Mouse (Mus musculus): ENCODE measurements around the gene Ugcg. TPM values are rescaled to one million over a fixed set of nuclear protein-coding genes. Genes with fewer than 3 reads are reported as not detected.

Gene Ugcg
- total RNA-seq, 2 experiments from 2014 or later = 79.8 to 90.3 TPM

DNA sequence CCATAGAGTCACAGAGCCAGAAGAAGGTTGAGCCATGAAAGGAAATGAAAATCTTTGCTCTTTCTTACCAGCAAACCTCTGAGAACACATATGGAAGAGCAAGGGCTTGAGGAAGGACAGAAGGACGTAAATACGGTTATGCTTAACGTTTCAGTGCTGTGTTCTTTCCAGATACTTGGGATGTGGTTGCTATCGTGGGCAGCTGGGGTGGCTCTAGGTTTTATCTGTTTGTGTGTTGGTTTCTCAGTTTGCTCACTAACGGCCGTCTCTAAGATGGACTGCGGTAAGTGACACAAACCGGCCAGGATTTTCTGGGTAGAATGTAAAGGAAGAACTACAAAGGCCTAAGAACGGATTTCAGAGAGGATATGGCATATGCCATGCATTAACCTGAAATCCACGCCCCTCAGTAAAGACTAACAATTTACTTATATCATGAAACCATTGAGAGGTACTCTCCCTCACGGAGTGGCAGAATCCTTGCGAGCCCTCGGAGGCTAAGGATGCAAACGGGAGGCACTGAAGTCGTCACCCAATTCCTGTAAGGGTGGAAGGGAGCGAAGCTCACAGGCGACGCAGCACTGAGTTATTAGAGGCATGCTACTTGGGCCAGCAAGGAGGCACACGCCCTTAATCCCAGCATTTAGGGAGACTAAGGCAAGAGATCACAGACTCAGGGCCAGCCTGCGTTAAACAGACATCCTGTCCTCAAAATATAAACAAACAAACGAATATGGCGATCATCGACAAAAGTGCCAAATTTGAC lies 45.6 kb downstream of the Ugcg start:
- TF ChIP-seq CTCF (IDR thresholded peaks at IDR 0.05) = no peak
- H3K27ac ChIP-seq = no peak overlapping the region
- no peak for DNase-seq (ENCODE audit: extremely low spot score in 1 of 2, low spot score in 2 of 2)
- no peak overlapping the region for H3K4me3 ChIP-seq
- intact Hi-C loops (cut with DNase I) = no loop called here

DNA sequence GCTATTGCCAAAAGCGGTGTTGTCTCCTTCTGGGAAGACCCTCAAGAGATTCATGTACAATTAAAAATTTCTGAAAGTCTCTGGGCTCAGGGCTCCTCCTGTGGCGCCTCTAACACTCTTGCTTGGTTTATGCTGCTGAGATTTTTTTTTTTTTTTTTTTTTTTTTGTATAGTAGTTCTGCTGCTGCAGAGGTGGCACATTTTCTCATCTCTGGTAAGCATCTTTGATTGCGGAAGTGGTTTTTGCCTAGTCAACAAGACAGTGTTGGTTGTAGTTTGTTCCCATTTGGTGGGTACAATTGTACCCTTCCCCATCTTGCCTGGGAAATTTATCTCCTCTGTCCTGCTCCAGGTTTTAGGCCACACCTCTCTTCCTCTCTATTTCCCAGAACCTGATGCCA lies 47.3 kb downstream of the Ugcg start:
- Histone ChIP-seq H3K27ac (no peak overlapping the region), H3K4me3 (no peak overlapping the region)
- intact Hi-C loops (cut with DNase I) = no loop called here
- TF ChIP-seq CTCF (IDR thresholded peaks at IDR 0.05) = no peak
- no peak for DNase-seq (ENCODE audit: extremely low spot score in 1 of 2, low spot score in 2 of 2)

DNA sequence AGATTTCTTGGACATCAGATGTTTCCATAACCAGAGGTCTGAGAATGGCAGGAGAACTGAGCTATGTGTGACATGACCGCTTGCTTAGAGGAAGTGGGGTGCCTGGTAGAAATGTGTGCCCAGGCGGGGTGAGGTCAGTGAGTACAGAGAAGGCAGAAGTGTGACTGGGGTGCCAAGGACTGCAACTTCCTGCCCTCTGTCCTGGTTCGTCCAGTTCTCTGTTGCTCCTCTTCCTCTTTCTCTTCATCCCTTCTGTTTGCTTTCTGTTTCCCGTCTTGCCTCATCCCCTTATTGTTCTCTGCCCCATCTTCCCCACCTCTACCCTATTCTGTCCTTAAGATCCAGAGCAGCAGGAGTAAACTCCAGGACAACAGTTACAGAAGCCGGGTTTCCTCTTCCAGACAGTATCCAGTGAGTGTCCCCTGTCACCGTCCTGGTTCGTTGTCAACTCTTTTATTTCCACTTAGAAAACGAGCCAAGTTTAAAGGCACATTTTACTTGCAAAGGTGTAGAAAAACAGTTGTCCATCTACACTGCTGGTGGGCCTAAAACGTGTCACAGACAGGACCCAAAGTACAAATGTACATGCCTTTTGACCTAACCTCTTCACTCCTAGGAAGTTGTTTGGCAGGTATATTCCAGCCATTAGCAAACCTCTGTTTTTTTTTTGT lies 49.7 kb downstream of the Ugcg start:
- H3K27ac ChIP-seq = no peak overlapping the region
- H3K4me3 ChIP-seq = no peak overlapping the region
- peak in 1 of 2 experiments; percentile 19 for DNase-seq (ENCODE audit: extremely low spot score in 1 of 2, low spot score in 2 of 2)
- no peak for TF ChIP-seq CTCF (IDR thresholded peaks at IDR 0.05)
- intact Hi-C loops (cut with DNase I) = no loop called here

DNA sequence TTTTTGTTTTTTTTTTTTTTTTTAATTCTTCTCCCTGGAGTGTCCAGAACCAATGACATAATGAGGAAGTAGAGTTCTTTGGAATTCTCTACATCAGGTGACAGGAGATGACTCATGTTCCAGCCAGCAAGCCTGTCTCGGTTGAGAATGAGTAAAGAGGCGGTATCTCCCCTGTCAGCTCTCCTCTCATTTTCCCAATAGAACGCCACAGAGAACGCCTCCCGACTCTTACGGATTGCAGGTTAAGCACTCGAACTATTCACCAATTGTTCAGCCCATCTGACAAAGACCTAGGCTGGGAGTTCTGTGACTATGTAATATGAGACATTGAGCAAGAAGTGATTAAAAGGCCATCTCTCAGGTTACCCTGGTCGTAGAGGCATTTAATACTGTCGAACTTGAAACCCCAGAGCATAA lies 50.3 kb downstream of the Ugcg start:
- H3K27ac ChIP-seq = no peak overlapping the region
- intact Hi-C loops (cut with DNase I) = no loop called here
- DNase-seq (ENCODE audit: extremely low spot score in 1 of 2, low spot score in 2 of 2) = no peak
- H3K4me3 ChIP-seq = no peak overlapping the region
- no peak for TF ChIP-seq CTCF (IDR thresholded peaks at IDR 0.05)

DNA sequence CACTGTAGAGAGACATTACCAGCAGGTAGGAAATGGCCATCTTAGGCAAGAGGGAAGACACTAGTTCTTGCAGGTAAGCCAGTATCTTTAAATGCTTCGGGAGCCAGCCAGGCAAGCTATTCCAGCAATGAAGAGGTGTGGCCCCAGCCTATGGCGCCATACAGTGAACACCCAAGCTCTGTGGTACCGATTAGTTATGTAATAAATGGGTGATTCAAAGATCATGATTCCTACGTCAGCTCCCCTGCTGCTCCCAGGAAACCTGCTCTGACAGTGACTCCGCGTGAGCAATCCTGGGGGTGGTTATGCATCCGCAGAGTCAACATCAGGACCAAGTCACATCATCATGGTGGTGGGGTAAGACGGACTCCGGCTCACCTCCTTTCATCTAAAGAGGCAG lies 51.1 kb downstream of the Ugcg start:
- intact Hi-C loops (cut with DNase I) = no loop called here
- no peak overlapping the region for H3K27ac ChIP-seq
- H3K4me3 ChIP-seq = no peak overlapping the region
- no peak for TF ChIP-seq CTCF (IDR thresholded peaks at IDR 0.05)
- no peak for DNase-seq (ENCODE audit: extremely low spot score in 1 of 2, low spot score in 2 of 2)

DNA sequence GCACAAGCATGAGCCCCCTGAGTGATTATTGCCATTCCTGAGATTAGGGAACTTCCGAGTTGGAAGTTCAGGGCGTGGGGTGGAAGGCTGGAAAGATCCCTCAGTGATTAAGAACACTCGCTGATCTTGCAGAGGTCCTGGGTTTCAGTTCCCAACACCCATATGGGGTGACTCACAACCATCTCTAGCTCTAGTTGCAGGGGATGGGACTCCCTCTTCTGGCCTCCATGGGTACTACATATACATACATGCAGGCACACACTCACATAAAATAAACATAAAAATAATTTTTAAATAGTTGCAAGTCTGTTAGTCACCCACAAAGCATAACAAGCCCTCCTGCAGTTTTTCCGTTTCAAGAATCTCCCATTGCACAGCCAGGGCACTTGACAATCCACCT lies 52.0 kb downstream of the Ugcg start:
- no peak for DNase-seq (ENCODE audit: extremely low spot score in 1 of 2, low spot score in 2 of 2)
- no peak; the same call in none of the 2 replicates for TF ChIP-seq CTCF (IDR thresholded peaks at IDR 0.05)
- intact Hi-C loops (cut with DNase I) = no loop called here
- Histone ChIP-seq H3K4me3 (no peak overlapping the region), H3K27ac (no peak overlapping the region)

DNA sequence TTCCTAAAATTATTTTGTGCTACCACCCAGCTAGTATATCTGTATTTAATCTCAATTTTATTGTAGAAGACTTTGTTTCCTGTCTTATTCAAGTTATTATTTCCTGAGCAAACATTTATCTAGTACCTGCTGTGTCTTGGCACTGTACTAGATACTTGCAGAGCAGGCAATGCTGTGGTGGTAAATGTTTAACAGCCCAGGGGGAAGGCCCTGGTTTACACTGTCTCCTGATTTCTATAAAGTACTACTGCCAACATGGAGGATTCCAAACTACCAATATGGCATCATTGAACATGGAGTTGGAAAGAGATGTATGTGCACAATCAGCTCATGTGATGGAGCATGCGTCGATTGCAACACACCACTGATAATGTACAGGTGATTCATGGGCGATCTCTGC lies 53.2 kb downstream of the Ugcg start:
- TF ChIP-seq CTCF (IDR thresholded peaks at IDR 0.05) = no peak
- DNase-seq (ENCODE audit: extremely low spot score in 1 of 2, low spot score in 2 of 2) = no peak
- H3K27ac ChIP-seq = no peak overlapping the region
- H3K4me3 ChIP-seq = no peak overlapping the region
- intact Hi-C loops (cut with DNase I) = no loop called here

DNA sequence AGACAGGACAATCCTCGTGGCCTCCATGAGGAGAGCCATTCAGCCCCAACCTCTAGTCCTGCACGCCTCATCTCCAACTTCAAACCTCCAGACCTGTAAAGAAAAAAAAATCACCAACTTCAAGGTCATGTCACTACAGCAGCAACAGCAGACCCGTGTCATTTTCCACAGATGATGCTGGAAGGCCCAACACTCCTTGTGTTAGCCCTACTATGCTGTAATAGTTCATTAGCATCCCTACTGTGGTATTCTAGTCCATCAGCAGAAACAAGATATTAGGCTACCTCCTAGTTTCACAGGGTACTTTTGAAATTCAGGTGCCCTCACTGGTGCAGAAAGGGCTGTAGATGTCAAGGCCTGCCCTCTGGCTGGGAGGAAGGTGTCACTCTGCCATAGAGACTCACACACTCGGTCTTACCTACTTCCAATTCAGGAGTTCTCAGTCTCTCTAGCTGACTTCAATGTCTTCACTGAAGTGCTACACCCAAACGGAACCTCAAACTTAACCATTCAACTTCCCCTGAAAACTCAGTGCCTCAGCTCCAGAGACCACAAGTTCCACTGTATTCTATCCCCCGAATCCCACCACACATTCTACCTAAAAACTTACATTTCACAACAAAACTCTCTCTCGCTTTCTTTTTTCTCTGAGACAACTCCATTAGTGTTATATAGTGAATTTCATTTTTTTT lies 54.9 kb downstream of the Ugcg start:
- no peak for DNase-seq (ENCODE audit: extremely low spot score in 1 of 2, low spot score in 2 of 2)
- TF ChIP-seq CTCF (IDR thresholded peaks at IDR 0.05) = no peak
- Histone ChIP-seq H3K27ac (no peak overlapping the region), H3K4me3 (no peak overlapping the region)
- intact Hi-C loops (cut with DNase I) = no loop called here

DNA sequence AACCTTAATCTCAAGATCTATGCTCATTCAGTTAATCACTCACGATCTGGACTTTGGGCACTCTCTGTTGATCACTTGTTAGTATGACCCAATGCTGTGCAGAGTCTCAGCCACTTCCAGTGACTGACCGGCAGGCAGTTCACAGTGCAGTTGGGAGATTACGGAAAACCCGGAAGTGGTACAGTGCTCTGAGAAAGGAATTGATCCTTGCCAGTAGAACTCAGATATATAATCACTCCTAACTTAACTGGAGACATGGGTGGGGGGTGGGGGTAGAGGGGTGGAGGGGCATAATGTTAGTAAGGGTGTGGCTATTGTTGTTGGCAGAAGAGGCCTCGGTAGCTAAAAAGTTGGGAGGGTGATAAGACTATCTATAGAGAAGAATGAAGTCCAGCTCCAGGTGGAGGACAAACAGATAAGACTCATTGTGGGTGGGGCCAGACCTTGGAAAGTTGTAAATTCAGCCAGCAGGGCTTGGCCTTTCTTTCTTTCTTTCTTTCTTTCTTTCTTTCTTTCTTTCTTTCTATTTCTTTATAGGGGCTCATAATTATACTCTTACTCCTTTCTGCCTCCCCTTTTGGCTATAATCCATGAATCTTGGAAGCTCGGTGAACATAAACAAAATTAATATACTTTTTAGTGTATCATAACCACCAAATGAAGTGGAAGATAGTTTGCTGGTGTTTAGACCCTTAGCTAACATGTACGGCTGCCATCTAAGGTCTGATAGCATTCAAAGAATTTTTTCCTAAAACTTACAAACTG lies 55.9 kb downstream of the Ugcg start:
- no peak overlapping the region for H3K4me3 ChIP-seq
- intact Hi-C loops (cut with DNase I) = loop anchor here (5.0 kb wide), 1 partner anchor 52 kb away; no protein-coding TSS in a partner anchor
- no peak for TF ChIP-seq CTCF (IDR thresholded peaks at IDR 0.05)
- H3K27ac ChIP-seq = no peak overlapping the region
- DNase-seq (ENCODE audit: extremely low spot score in 1 of 2, low spot score in 2 of 2) = no peak

DNA sequence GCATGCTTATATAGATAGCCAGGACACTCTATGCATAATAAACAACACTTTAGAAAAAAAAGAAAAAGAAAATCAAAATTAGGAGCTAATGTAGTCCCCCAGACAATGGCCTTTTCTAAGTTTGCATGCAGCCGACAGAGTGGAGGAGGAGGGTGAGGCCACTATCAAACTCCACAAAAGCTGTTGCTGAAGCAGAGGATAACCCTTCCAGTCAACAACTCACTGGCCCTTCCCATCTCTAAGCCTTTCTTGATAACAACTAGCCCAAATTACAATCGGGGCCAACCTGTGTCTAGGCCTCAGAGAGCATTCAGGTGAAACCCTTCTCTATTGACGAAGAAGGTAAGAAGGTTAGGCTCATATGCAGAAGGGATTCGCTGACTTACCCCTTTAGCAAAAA lies 56.7 kb downstream of the Ugcg start:
- TF ChIP-seq CTCF (IDR thresholded peaks at IDR 0.05) = no peak
- intact Hi-C loops (cut with DNase I) = loop anchor here (5.0 kb wide), 1 partner anchor 52 kb away; no protein-coding TSS in a partner anchor
- Histone ChIP-seq H3K27ac (no peak overlapping the region), H3K4me3 (no peak overlapping the region)
- no peak for DNase-seq (ENCODE audit: extremely low spot score in 1 of 2, low spot score in 2 of 2)

DNA sequence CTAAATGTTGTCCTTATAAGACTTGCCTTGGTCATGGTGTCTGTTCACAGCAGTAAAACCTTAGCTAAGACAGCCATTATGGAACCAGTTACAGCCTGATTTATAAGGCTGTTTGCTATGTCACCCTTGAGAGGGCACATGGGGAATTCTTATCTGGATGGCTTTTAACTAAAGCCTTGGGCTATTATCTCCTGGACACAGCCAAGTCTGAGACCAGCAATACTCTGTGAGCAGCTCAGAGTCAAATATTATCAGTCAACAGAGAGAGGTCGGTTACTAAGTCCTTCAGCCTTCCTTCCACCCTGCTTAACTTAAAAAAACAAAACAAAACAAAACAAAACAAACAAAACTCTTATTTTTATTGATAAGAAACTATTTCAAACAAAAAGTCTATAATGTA lies 58.5 kb downstream of the Ugcg start:
- no peak overlapping the region for H3K4me3 ChIP-seq
- intact Hi-C loops (cut with DNase I) = loop anchor here (5.0 kb wide), 1 partner anchor 50 kb away; no protein-coding TSS in a partner anchor
- no peak for DNase-seq (ENCODE audit: extremely low spot score in 1 of 2, low spot score in 2 of 2)
- no peak overlapping the region for H3K27ac ChIP-seq
- no peak for TF ChIP-seq CTCF (IDR thresholded peaks at IDR 0.05)
